Mouse (Mus musculus) lung, postnatal 0 days (tissue): ENCODE data around the gene Gkn1. TPM values are rescaled to one million over a fixed set of nuclear protein-coding genes. Genes with fewer than 3 reads are reported as not detected.

Experiments used
- ATAC-seq: fragments of 200-750 bp; cut with Nextera tagmentation; 2 replicates; pipeline ENCODE4 v1.8.0; 2017; ENCODE audit warnings: moderate library complexity
- DNase-seq: peaks from one replicate; pipeline ENCODE4 v3.0.0-alpha.2; 2016; ENCODE audit warnings: low spot score
- H3K27ac ChIP-seq: fragments of 300-500 bp; sonication (generic); 2 replicates; pipeline ENCODE4 v1.5.1; 2014; ENCODE audit warnings: antibody characterized with exemption, mild to moderate bottlenecking, low read length, mixed read lengths
- H3K27me3 ChIP-seq: fragments of 300-500 bp; sonication (generic); replicated peaks from 2 replicates; pipeline ENCODE4 v1.6.1; 2014; ENCODE audit warnings: low read length, mixed read lengths; ENCODE audit not compliant: insufficient read depth
- H3K36me3 ChIP-seq: fragments of 300-500 bp; sonication (generic); 2 replicates; pipeline ENCODE4 v1.6.1; 2014; ENCODE audit warnings: low read length, mixed read lengths; ENCODE audit not compliant: insufficient read depth
- H3K4me1 ChIP-seq: fragments of 300-500 bp; sonication (generic); 2 replicates; pipeline ENCODE4 v1.6.1; 2014; ENCODE audit warnings: antibody characterized with exemption, low read depth, low read length, mixed read lengths; ENCODE audit not compliant: insufficient read depth
- H3K4me2 ChIP-seq: fragments of 300-500 bp; sonication (generic); replicated peaks from 2 replicates; pipeline ENCODE4 v1.6.1; 2014; ENCODE audit warnings: low read depth, mild to moderate bottlenecking, low read length, moderate library complexity, mixed read lengths
- H3K4me3 ChIP-seq: fragments of 300-500 bp; sonication (generic); 2 replicates; pipeline ENCODE4 v1.5.1; 2014; ENCODE audit warnings: low read depth, low read length
- H3K9ac ChIP-seq: fragments of 300-500 bp; sonication (generic); replicated peaks from 2 replicates; pipeline ENCODE4 v1.6.1; 2014; ENCODE audit warnings: low read depth, mild to moderate bottlenecking
- H3K9me3 ChIP-seq: fragments of 300-500 bp; sonication (generic); 2 replicates; pipeline ENCODE4 v1.6.1; 2016; ENCODE audit warnings: low read length, mixed read lengths
- CTCF ChIP-seq: IDR thresholded peaks from 2 replicates; pipeline ENCODE4 v1.5.1; 2016; ENCODE audit warnings: antibody characterized with exemption, mild to moderate bottlenecking
- EP300 ChIP-seq: IDR thresholded peaks from 2 replicates; pipeline ENCODE4 v1.6.1; 2016; ENCODE audit warnings: antibody characterized with exemption, mild to moderate bottlenecking, control low read depth
- WGBS: fragments of 180-500 bp; shearing (Covaris S2); extraction: QIAGEN DNeasy Blood & Tissue Kit; methylation state at CpG from one replicate; pipeline ENCODE4 v1.1.7; 2014; 5-methylcytosine and 5-hydroxymethylcytosine counted together
- polyA plus RNA-seq: library from polyadenylated mRNA; unstranded; fragments of >200 nt; fragmentation: Nextera tagmentation; extraction: Ambion mirVana; gene quantifications from 2 replicates; pipeline ENCODE4 v1.2.1, GENCODE M21; 2015

Gene Gkn1
- polyA plus RNA-seq = 0.11 and 0.31 TPM in 2 replicates

DNA sequence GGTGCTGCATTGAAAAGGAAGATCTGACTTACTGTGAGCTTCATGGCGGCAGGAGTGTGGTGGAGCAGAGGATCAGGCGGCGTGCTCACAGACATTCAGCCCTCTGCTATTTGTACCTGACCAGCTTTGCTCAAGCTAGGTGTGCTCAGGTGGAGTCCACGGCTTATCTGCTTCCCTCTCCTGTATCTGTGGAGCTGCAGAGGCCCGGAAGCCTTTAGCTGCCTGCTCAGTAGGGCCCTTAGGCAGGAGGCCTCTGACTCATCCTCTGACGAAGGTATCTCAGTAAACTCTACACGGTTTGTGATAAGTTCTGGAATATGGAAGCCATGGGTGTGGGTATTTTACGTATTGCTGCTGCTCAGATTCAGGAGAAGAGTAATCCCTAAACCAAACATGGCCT, at the start of gene Gkn1:
Gkn1 (minus strand) TSS at position 114 of the 400 bp plus-strand sequence.
- no peaks in the 10 kb centered on the region for H3K4me1 ChIP-seq
- no peak within 1 kb of the TSS for H3K4me2 ChIP-seq
- WGBS = 83% methylated on average over 8 of the region's 8 CpGs
- TF ChIP-seq CTCF (no peak), EP300 (no peak)
- H3K4me3 ChIP-seq = no peak within 1 kb of the TSS
- no peak within 1 kb of the TSS for H3K9ac ChIP-seq
- ATAC-seq (no peak), DNase-seq (no peak)
- H3K9me3 ChIP-seq = no peaks in the 10 kb centered on the region
- no peaks in the 10 kb centered on the region for H3K27me3 ChIP-seq
- no peaks in the 10 kb centered on the region for H3K36me3 ChIP-seq
- H3K27ac ChIP-seq = no peak within 1 kb of the TSS

DNA sequence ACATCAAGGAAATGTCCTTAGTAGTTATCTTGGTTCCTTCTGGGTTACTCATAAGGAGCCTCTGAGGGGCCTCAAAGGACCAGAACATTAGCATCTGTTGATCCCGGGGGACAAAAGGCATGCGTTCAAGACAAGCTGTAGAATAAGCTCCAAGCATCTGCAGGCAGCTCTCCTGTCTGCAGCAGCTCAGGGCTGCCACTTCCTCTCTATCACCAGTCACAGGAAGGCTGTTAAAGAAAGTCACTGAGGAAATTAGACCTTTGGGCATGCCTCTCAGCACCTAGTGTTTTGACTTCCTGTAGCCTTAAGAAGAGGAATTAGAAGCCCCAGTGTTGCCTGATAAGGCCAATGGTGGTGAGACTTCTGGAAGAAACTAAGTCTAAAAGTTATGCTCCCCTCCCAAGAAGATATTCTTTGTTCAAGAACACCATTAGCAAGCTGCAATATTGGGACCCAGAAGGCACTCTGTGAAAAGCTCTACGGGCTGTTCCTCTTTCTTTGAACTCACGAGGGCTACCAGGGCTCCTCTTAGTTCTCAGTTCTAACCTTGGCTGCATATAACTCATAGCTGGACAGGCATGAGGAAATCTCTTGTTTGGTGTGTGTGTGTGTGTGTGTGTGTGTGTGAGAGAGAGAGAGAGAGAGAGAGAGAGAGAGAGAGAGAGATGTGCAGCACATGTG, 49.3 kb upstream of the Gkn1 start:
- no peak overlapping the region for H3K4me3 ChIP-seq
- H3K27me3 ChIP-seq = no peaks in the 10 kb centered on the region
- 47% methylated on average over 4 of the region's 4 CpGs for WGBS
- no peaks in the 10 kb centered on the region for H3K4me1 ChIP-seq
- H3K9me3 ChIP-seq = no peaks in the 10 kb centered on the region
- no peak overlapping the region for H3K4me2 ChIP-seq
- no peaks in the 10 kb centered on the region for H3K36me3 ChIP-seq
- no peak for TF ChIP-seq CTCF
- TF ChIP-seq EP300 = no peak
- ATAC-seq = no peak
- no peak overlapping the region for H3K27ac ChIP-seq
- no peak overlapping the region for H3K9ac ChIP-seq
- DNase-seq = no peak

DNA sequence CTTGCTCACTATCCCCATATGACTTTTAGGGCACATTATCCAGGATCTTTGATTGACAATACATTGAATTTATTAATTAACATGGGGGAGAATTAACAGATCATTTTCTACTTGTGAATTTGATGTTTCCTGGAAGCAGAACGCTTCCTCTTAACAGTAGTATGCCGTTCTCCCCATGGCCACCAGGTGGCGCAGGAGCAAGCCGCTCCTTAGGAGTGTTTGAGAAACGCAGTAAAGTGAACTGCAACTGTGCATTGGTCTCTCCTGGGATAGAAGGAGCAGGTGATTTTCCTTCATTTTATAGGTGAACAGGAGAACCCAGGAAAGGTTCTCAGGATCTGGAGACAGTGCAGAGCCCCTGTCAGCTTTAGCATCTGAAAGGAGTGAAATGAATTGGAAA, 48.4 kb upstream of the Gkn1 start:
- Histone ChIP-seq H3K36me3 (no peaks in the 10 kb centered on the region), H3K9me3 (no peaks in the 10 kb centered on the region), H3K9ac (no peak overlapping the region), H3K27ac (no peak overlapping the region), H3K4me3 (no peak overlapping the region), H3K27me3 (no peaks in the 10 kb centered on the region), H3K4me2 (no peak overlapping the region), H3K4me1 (no peaks in the 10 kb centered on the region)
- DNase-seq (peak; percentile 81), ATAC-seq (peak; percentile 40; the same call in 1 of the 2 replicates)
- TF ChIP-seq EP300 (no peak), CTCF (peak; percentile 95)
- WGBS = 3% methylated on average over 5 of the region's 5 CpGs

DNA sequence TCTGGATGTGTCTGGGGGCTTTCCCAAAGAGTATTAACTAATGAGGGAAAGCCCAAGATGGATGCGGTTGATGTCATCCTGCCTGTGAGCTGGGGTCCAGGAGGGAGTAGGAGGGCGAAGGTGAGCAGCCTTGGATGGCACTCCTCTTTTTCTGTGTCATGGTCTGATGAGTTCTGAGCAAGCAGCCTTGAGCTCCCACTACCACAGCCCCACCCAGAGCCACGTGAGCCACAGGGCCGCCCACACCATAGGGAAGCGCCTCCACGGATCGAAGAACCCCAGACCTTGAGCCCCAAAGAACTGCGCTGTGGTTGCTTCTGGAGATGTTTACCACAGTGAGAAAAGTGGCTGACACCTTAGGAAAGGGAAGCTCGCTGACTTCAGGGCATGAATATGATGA, 44.0 kb upstream of the Gkn1 start:
- H3K4me1 ChIP-seq = no peaks in the 10 kb centered on the region
- H3K9me3 ChIP-seq = no peaks in the 10 kb centered on the region
- H3K27ac ChIP-seq = no peak overlapping the region
- TF ChIP-seq CTCF (no peak), EP300 (no peak)
- ATAC-seq (no peak), DNase-seq (no peak)
- H3K9ac ChIP-seq = no peak overlapping the region
- no peak overlapping the region for H3K4me2 ChIP-seq
- no peaks in the 10 kb centered on the region for H3K36me3 ChIP-seq
- no peaks in the 10 kb centered on the region for H3K27me3 ChIP-seq
- 90% methylated on average over 9 of the region's 9 CpGs for WGBS
- no peak overlapping the region for H3K4me3 ChIP-seq

DNA sequence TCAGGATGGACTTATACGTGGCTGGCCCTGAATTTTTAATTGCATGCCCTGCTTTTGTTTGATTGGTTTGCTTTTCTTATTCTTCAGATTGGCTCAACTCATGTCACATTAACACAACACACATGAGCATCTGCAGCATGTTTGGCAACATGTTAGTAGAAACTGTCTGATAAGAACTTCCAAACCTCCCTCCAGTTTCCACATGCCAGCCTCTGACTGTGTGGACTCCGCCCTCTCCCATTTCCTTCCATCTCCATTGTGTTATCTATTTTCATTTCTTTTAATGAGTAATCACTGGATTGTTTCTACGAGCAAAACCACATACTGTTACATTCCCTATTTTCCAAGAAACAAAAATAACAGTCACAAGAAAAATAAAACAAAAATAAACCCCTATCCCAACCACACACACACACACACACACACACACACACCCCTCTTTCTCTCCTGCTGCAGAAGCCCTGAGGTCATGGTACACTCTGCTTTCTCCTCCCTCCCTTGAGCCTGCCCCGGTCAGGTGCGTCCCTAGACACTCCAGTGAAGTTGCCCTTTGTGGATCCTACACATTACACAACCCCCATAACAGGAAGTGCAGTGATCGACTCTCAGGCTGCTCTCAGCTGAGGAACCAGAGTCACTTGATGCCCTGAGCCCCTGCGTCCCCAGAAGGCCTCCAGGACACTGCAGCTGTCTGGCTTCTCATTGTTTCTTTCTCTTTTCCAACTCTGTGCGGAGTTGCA, 42.9 kb upstream of the Gkn1 start:
- ATAC-seq (peak; percentile 81), DNase-seq (peak; percentile 49)
- Histone ChIP-seq H3K4me3 (no peak overlapping the region), H3K4me2 (no peak overlapping the region), H3K36me3 (no peaks in the 10 kb centered on the region), H3K9me3 (no peaks in the 10 kb centered on the region), H3K4me1 (no peaks in the 10 kb centered on the region), H3K9ac (no peak overlapping the region), H3K27ac (no peak overlapping the region), H3K27me3 (no peaks in the 10 kb centered on the region)
- 50% methylated on average over 8 of the region's 8 CpGs for WGBS
- TF ChIP-seq CTCF = no peak
- no peak for TF ChIP-seq EP300

DNA sequence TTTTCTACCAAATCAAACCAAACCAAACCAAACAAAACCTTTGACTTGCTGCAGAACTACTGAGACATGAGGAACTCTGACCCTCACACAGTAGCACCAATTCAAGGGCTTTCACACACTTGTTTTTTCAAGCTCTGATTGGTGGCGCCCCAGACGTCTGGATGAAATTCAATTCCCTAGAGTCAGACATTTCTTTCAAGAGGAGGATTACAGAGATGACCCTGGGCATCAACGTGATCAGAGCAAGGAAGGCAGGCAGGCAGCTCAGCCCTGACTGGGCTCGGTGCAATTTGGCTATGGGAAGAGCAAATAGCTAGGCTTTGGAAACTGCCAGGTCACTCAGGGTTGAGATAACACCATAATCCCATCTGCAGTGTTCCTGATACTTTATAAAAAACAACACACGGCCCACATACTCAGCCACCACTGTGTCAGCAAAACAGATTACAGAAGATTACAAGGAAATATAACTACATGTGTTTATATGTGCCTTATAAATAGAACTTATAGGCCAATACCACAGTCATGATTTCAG, 38.8 kb upstream of the Gkn1 start:
- TF ChIP-seq CTCF (no peak), EP300 (no peak)
- peaks cover 3% of the 10 kb centered on the region; the same call in 1 of the 2 replicates for H3K4me1 ChIP-seq
- DNase-seq (no peak), ATAC-seq (no peak)
- no peak overlapping the region for H3K4me2 ChIP-seq
- H3K27me3 ChIP-seq = 0 out of 2 replicates have a peak, but pooled peaks cover 4% of the 10 kb centered on the region
- WGBS = 20% methylated on average over 5 of the region's 5 CpGs
- no peak overlapping the region for H3K9ac ChIP-seq
- no peaks in the 10 kb centered on the region for H3K9me3 ChIP-seq
- no peak overlapping the region for H3K4me3 ChIP-seq
- H3K27ac ChIP-seq = no peak overlapping the region
- H3K36me3 ChIP-seq = no peaks in the 10 kb centered on the region
